9 mouse cellular contexts compared by ENCODE assay signal in the genomic region with DNA sequence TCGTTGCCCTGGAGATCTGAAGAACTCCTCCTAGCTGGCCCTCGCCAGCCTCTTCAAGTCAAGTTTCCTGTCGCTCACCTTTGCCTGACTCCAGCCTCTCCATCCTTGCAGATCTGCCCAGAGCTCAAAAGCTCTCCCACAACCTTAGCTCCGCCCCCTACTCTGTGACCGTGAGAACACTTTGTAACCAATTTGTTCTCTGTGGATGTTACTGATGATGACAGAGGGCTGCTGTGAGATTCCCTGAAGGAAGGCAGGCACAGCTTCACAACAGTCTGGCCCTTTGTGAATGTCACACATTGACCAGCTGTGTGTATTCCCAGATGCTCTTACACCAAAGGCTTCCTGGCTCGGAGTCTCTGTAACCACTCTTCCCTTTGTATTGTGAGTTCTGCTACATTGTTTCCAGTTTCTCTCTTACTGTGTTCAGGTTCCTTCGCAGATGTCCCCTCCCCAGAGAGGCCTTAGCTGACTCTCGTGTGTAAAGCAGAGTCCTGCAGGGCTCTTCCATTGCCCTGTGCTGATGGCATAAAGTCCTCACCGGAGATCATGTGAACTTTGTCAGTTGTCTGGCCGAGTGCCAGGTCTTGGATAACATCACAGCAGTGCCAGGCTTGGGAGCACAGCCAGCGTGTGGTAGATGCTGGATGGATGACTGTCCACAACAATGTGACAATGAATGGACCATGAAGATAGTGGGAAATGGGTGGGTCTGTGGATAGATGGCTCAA. TPM values are rescaled to one million over a fixed set of nuclear protein-coding genes. Genes with fewer than 3 reads are reported as not detected.
DNase-seq lines count a peak whose midpoint lies in the region; ATAC-seq and TF ChIP-seq lines count a peak whose summit lies in the region.
"Had no signal": no experiment of that assay in that cellular context is flagged by ENCODE, and none has a peak within 500 bp of the region (broad histone marks: within the 10 kb centered on the region; RNA-seq: fewer than 3 reads in every experiment).

No protein-coding gene starts in this region.

- 29% methylated on average over 11 of the region's 11 CpGs for WGBS in liver, adult 2 months
- 45% methylated on average over 11 of the region's 11 CpGs for WGBS in liver, embryonic 11.5 days

- no peak for TF ChIP-seq CTCF in liver, adult 2 months (IDR thresholded peaks at IDR 0.05; ENCODE audit: low read depth, low read length)

- H3K36me3 ChIP-seq in liver, adult 2 months (ENCODE audit: control insufficient read depth, insufficient read depth, low read length) = no peaks in the 10 kb centered on the region
- no peaks in the 10 kb centered on the region for H3K36me3 ChIP-seq in liver, embryonic 11.5 days (ENCODE audit: control insufficient read depth, insufficient read depth, low read length)
- H3K36me3 ChIP-seq: midbrain, embryonic 12.5 days had no signal

- H3K4me3 ChIP-seq in liver, adult 2 months (ENCODE audit: insufficient read depth, low read depth, low read length) = no peak overlapping the region
- no peak overlapping the region for H3K4me3 ChIP-seq in liver, embryonic 11.5 days (ENCODE audit: low read depth, low read length)
- H3K4me3 ChIP-seq: midbrain, embryonic 12.5 days had no signal

- DNase-seq in liver, adult 2 months (ENCODE audit: extremely low read depth, low read depth, low spot score) = peak; percentile 70
- no peak for DNase-seq in liver, embryonic 11.5 days (ENCODE audit: low spot score)
- DNase-seq in embryo, embryonic 9.5 days (ENCODE audit: extremely low spot score) = peak; percentile 15
- peak; percentile 80 for DNase-seq in kidney, adult 9 months
- peak; percentile 89 for DNase-seq in retina, postnatal 1 day
- DNase-seq in cerebellum, adult 9-10 months = no peak
- DNase-seq in liver = no peak
- DNase-seq in left cerebral cortex, adult 8-10 months (ENCODE audit: low spot score in 2 of 2) = no peak

- no peaks in the 10 kb centered on the region for H3K4me1 ChIP-seq in liver, adult 2 months (ENCODE audit: control insufficient read depth, insufficient read depth, low read length)
- no peaks in the 10 kb centered on the region for H3K4me1 ChIP-seq in liver, embryonic 11.5 days (replicated peaks; ENCODE audit: control insufficient read depth, insufficient read depth, low read length)

- ATAC-seq in liver, embryonic 11.5 days (replicated peaks; ENCODE audit: low FRiP score) = no peak

- TF ChIP-seq POLR2A in liver, adult 2 months (IDR thresholded peaks at IDR 0.05; ENCODE audit: extremely low read depth, insufficient read depth, low read length) = no peak

- H3K9me3 ChIP-seq in liver, embryonic 11.5 days (ENCODE audit: control insufficient read depth, low read length) = no peaks in the 10 kb centered on the region
- H3K9me3 ChIP-seq: midbrain, embryonic 12.5 days had no signal

- no peaks in the 10 kb centered on the region for H3K79me2 ChIP-seq in liver, adult 2 months (ENCODE audit: control insufficient read depth, insufficient read depth, low read length)

- no peak overlapping the region for H3K9ac ChIP-seq in liver, adult 2 months (ENCODE audit: low read depth, low read length)
- no peak overlapping the region for H3K9ac ChIP-seq in liver, embryonic 11.5 days (ENCODE audit: low read depth, low read length)
- H3K9ac ChIP-seq: midbrain, embryonic 12.5 days had no signal

- no peak overlapping the region for H3K27ac ChIP-seq in liver, adult 2 months (replicated peaks; ENCODE audit: insufficient read depth, low read depth, low read length)
- no peak overlapping the region; the same call in 1 of the 2 replicates for H3K27ac ChIP-seq in liver, embryonic 11.5 days (ENCODE audit: low read depth, low read length)
- H3K27ac ChIP-seq: midbrain, embryonic 12.5 days had no signal

- H3K27me3 ChIP-seq in liver, adult 2 months (ENCODE audit: control insufficient read depth, insufficient read depth, low read length) = no peaks in the 10 kb centered on the region
- no peaks in the 10 kb centered on the region for H3K27me3 ChIP-seq in liver, embryonic 11.5 days (replicated peaks; ENCODE audit: control insufficient read depth, insufficient read depth, low read length)
- H3K27me3 ChIP-seq: midbrain, embryonic 12.5 days had no signal

- no peak overlapping the region for H3K4me2 ChIP-seq in liver, embryonic 11.5 days
- H3K4me2 ChIP-seq: midbrain, embryonic 12.5 days had no signal

RNA-seq across cellular contexts. Expression of gene Slc2a10, which starts 9.4 kb away (rescaled TPM):
- total RNA-seq in liver, adult 2 months (2014; rRNA removed) = 0.09 and 0.13 TPM in 2 replicates
- 0.11 and 0.22 TPM in 2 replicates for polyA plus RNA-seq in liver, adult 2 months (2012; rRNA removed)
- polyA plus RNA-seq in liver, embryonic 11.5 days (2014; fragmentation: Nextera tagmentation; extraction: Ambion mirVana) = 1.6 and 2.1 TPM in 2 replicates
- total RNA-seq in left cerebral cortex, adult 8-10 months (2022) = 1 to 10 TPM; 1.0 to 1.4 (median 1.2) TPM

RNA-seq across cellular contexts. Expression of gene Trp53rka, which starts 19.9 kb away (rescaled TPM):
- total RNA-seq in liver, adult 2 months (2014; rRNA removed) = 4.1 and 5.6 TPM in 2 replicates
- 9.3 and 11.3 TPM in 2 replicates for polyA plus RNA-seq in liver, adult 2 months (2012; rRNA removed)
- 28.8 and 31.4 TPM in 2 replicates for polyA plus RNA-seq in liver, embryonic 11.5 days (2014; fragmentation: Nextera tagmentation; extraction: Ambion mirVana)
- 10 to 100 TPM; 19.2 to 20.3 (median 20.0) TPM for total RNA-seq in left cerebral cortex, adult 8-10 months (2022)

RNA-seq across cellular contexts. Expression of gene Slc13a3, which starts 40.0 kb away (rescaled TPM):
- 8.2 and 8.3 TPM in 2 replicates for total RNA-seq in liver, adult 2 months (2014; rRNA removed)
- polyA plus RNA-seq in liver, adult 2 months (2012; rRNA removed) = 16.1 and 28.1 TPM in 2 replicates
- polyA plus RNA-seq in liver, embryonic 11.5 days (2014; fragmentation: Nextera tagmentation; extraction: Ambion mirVana) = 2.9 and 4.0 TPM in 2 replicates
- 10 to 100 TPM; 17.7 to 21.1 (median 19.2) TPM for total RNA-seq in left cerebral cortex, adult 8-10 months (2022)

Comparison
In these comparisons a context has a peak if more than half of its experiments do, and no peak if none do; other contexts are left out.
1. DNase-seq: peak in liver, adult 2 months (single experiment), embryo, embryonic 9.5 days (single experiment), kidney, adult 9 months (single experiment) and retina, postnatal 1 day (single experiment); none in liver, embryonic 11.5 days (single experiment), cerebellum, adult 9-10 months (single experiment), liver (single experiment) and left cerebral cortex, adult 8-10 months (0 of 2).